Mouse (Mus musculus): ENCODE results near the gene Adrb1. TPM values are rescaled to one million over a fixed set of nuclear protein-coding genes. Genes with fewer than 3 reads are reported as not detected.
"Not testable (repeated sequence)": the region's sequence is repeated elsewhere in the genome, so short reads cannot be mapped to it uniquely, and the experiment has no call there.

Gene Adrb1
- polyA plus RNA-seq, 1 experiment = 6.6 TPM

- Histone ChIP-seq H3K27ac (ENCODE audit: control insufficient read depth, insufficient read depth, low read length) (no peak overlapping the region), H3K36me3 (ENCODE audit: control insufficient read depth, insufficient read depth, low read length) (no peaks in the 10 kb centered on the region), H3K4me1 (replicated peaks; ENCODE audit: control insufficient read depth, insufficient read depth, low read length) (no peaks in the 10 kb centered on the region), H3K27me3 (ENCODE audit: control insufficient read depth, insufficient read depth, low read length) (no peaks in the 10 kb centered on the region), H3K4me3 (ENCODE audit: control insufficient read depth, insufficient read depth, low read length) (no peak overlapping the region)
- 83% methylated on average over 5 of the region's 5 CpGs for WGBS
- DNase-seq = no peak
- TF ChIP-seq CTCF (IDR thresholded peaks at IDR 0.05; ENCODE audit: borderline replicate concordance, control insufficient read depth, extremely low read depth, insufficient read depth, low read length, poor library complexity) (no peak), POLR2A (IDR thresholded peaks at IDR 0.05; ENCODE audit: control insufficient read depth, extremely low read depth, insufficient read depth, low read length, poor library complexity) (no peak)
These were observed 14.3 kb downstream of the Adrb1 start for GRCm38 (mm10) chr19:56736287-56736686.

- Histone ChIP-seq H3K36me3 (ENCODE audit: control insufficient read depth, insufficient read depth, low read length) (no peaks in the 10 kb centered on the region), H3K4me1 (replicated peaks; ENCODE audit: control insufficient read depth, insufficient read depth, low read length) (no peaks in the 10 kb centered on the region), H3K27ac (ENCODE audit: control insufficient read depth, insufficient read depth, low read length) (no peak overlapping the region), H3K4me3 (ENCODE audit: control insufficient read depth, insufficient read depth, low read length) (no peak overlapping the region), H3K27me3 (ENCODE audit: control insufficient read depth, insufficient read depth, low read length) (no peaks in the 10 kb centered on the region)
- DNase-seq = peak; percentile 33
- TF ChIP-seq POLR2A (IDR thresholded peaks at IDR 0.05; ENCODE audit: control insufficient read depth, extremely low read depth, insufficient read depth, low read length, poor library complexity) (no peak), CTCF (IDR thresholded peaks at IDR 0.05; ENCODE audit: borderline replicate concordance, control insufficient read depth, extremely low read depth, insufficient read depth, low read length, poor library complexity) (peak; percentile 31; the same call in 1 of the 2 replicates)
- 81% methylated on average over 7 of the region's 7 CpGs for WGBS
These were observed 23.1 kb downstream of the Adrb1 start for GRCm38 (mm10) chr19:56745061-56745460.

DNA sequence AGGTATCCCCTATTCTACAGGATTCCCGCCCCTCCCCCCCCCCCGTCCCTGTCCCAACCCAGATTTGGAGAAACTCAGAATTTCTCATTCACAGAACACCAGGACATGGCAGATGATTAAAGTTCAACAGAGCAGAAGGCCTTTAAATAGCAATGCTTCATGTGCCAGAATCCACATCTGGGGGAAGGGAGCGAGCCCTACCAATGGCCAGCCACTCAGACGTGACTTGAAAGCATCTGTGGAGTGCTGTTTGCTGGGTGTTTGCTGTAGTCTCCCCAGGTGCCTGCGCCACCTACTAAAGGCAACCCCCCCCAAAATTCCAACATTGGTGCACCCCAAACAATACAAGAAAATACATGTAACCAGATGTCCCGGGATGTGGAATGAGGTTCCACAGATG lies 23.5 kb downstream of the Adrb1 start:
- H3K27me3 ChIP-seq (ENCODE audit: control insufficient read depth, insufficient read depth, low read length) = no peaks in the 10 kb centered on the region
- no peaks in the 10 kb centered on the region for H3K4me1 ChIP-seq (replicated peaks; ENCODE audit: control insufficient read depth, insufficient read depth, low read length)
- no peak overlapping the region for H3K4me3 ChIP-seq (ENCODE audit: control insufficient read depth, insufficient read depth, low read length)
- H3K27ac ChIP-seq (ENCODE audit: control insufficient read depth, insufficient read depth, low read length) = no peak overlapping the region
- H3K36me3 ChIP-seq (ENCODE audit: control insufficient read depth, insufficient read depth, low read length) = no peaks in the 10 kb centered on the region
- DNase-seq = no peak
- WGBS = 93% methylated on average over 6 of the region's 6 CpGs
- TF ChIP-seq POLR2A (IDR thresholded peaks at IDR 0.05; ENCODE audit: control insufficient read depth, extremely low read depth, insufficient read depth, low read length, poor library complexity) (no peak), CTCF (IDR thresholded peaks at IDR 0.05; ENCODE audit: borderline replicate concordance, control insufficient read depth, extremely low read depth, insufficient read depth, low read length, poor library complexity) (no peak)

DNA sequence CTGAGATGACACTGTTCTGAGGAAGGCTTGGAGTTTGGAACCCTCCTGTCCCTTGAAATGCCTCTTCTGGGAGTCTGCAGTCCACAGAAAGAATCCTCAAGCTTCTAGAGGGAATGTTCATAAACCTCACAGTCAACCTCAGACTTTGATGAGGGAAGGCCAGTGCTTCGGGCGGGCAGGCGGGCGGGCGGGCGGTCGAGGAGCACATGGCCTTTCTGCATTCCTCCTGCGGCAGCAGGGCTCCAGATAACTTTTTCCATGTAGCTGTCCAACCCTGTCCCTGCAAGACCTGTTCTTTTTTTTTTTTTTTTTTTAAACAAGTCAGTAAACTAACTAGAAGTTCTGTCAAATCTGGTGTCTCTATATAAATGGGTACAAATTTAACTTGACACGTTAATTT lies 24.6 kb downstream of the Adrb1 start:
- no peak for TF ChIP-seq POLR2A (IDR thresholded peaks at IDR 0.05; ENCODE audit: control insufficient read depth, extremely low read depth, insufficient read depth, low read length, poor library complexity)
- TF ChIP-seq CTCF (IDR thresholded peaks at IDR 0.05; ENCODE audit: borderline replicate concordance, control insufficient read depth, extremely low read depth, insufficient read depth, low read length, poor library complexity) = no peak
- WGBS = 96% methylated on average over 9 of the region's 9 CpGs
- H3K36me3 ChIP-seq (ENCODE audit: control insufficient read depth, insufficient read depth, low read length) = no peaks in the 10 kb centered on the region
- H3K4me1 ChIP-seq (replicated peaks; ENCODE audit: control insufficient read depth, insufficient read depth, low read length) = no peaks in the 10 kb centered on the region
- H3K27ac ChIP-seq (ENCODE audit: control insufficient read depth, insufficient read depth, low read length) = no peak overlapping the region
- DNase-seq = no peak
- H3K4me3 ChIP-seq (ENCODE audit: control insufficient read depth, insufficient read depth, low read length) = no peak overlapping the region
- H3K27me3 ChIP-seq (ENCODE audit: control insufficient read depth, insufficient read depth, low read length) = no peaks in the 10 kb centered on the region

DNA sequence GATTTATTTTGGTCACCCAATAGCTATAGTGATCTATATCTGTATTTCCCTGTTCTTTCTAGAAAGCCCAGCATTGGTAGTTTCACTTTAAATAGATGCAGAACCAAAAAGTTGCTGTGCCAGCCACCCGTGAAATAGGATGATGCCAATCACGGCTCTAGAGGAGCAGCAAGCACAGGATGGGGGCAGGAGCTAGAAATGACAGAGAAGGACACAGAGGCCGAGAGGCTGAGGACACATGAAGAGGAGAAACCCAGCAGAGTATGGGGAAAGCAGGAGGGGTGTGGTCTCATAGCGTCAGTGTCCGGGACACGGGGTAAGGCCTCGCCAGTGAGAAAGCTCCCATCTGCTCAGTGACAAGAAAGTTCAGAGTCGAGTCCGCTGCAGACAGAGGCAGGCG lies 25.9 kb downstream of the Adrb1 start:
- H3K4me1 ChIP-seq (replicated peaks; ENCODE audit: control insufficient read depth, insufficient read depth, low read length) = no peaks in the 10 kb centered on the region
- DNase-seq = no peak
- H3K27me3 ChIP-seq (ENCODE audit: control insufficient read depth, insufficient read depth, low read length) = no peaks in the 10 kb centered on the region
- H3K36me3 ChIP-seq (ENCODE audit: control insufficient read depth, insufficient read depth, low read length) = no peaks in the 10 kb centered on the region
- 87% methylated on average over 10 of the region's 10 CpGs for WGBS
- no peak overlapping the region for H3K27ac ChIP-seq (ENCODE audit: control insufficient read depth, insufficient read depth, low read length)
- no peak overlapping the region for H3K4me3 ChIP-seq (ENCODE audit: control insufficient read depth, insufficient read depth, low read length)
- TF ChIP-seq CTCF (IDR thresholded peaks at IDR 0.05; ENCODE audit: borderline replicate concordance, control insufficient read depth, extremely low read depth, insufficient read depth, low read length, poor library complexity) = no peak
- no peak for TF ChIP-seq POLR2A (IDR thresholded peaks at IDR 0.05; ENCODE audit: control insufficient read depth, extremely low read depth, insufficient read depth, low read length, poor library complexity)

DNA sequence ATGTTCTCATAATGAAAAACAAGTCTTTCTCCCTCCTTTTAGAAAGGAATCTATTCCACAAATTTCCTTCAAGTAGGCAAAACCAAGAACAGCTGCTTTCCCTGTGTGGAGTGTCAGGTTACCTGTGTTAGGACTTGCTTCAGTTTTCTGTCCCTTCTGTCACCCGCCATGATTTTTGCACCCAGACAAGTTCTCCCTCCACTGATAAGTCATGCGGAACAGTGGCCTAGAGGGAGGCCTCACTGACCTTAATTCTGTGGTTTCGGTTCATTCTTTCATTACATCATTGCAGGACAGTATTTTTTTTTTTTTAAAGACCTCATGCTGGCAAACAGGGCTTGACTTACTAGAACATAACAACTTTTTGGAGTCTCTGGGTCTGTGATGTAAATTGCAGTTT lies 27.3 kb downstream of the Adrb1 start:
- Histone ChIP-seq H3K4me3 (ENCODE audit: control insufficient read depth, insufficient read depth, low read length) (no peak overlapping the region), H3K27ac (ENCODE audit: control insufficient read depth, insufficient read depth, low read length) (no peak overlapping the region), H3K27me3 (ENCODE audit: control insufficient read depth, insufficient read depth, low read length) (no peaks in the 10 kb centered on the region), H3K36me3 (ENCODE audit: control insufficient read depth, insufficient read depth, low read length) (no peaks in the 10 kb centered on the region), H3K4me1 (replicated peaks; ENCODE audit: control insufficient read depth, insufficient read depth, low read length) (no peaks in the 10 kb centered on the region)
- no peak for DNase-seq
- WGBS = 79% methylated on average over 3 of the region's 3 CpGs
- TF ChIP-seq CTCF (IDR thresholded peaks at IDR 0.05; ENCODE audit: borderline replicate concordance, control insufficient read depth, extremely low read depth, insufficient read depth, low read length, poor library complexity) (no peak), POLR2A (IDR thresholded peaks at IDR 0.05; ENCODE audit: control insufficient read depth, extremely low read depth, insufficient read depth, low read length, poor library complexity) (no peak)

DNA sequence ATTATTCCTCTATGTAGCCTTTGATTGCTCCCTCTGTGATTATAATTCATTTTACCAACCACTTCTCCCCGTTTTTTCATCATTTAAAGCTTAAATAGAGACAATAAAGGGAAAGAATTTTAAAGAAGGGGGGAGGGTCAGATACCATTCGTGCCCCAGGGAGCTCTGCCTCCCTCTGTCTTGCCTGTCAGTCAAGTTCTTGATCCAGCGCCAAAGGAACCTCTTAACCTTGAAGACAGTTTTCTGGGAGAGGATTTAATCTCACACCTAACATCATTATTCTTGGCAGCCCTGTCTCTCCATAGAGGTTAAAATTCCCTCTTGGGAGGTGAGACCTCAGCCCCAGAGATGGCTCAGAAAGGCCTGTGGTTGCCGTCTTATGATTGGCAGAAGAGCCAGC lies 28.7 kb downstream of the Adrb1 start:
- Histone ChIP-seq H3K27ac (ENCODE audit: control insufficient read depth, insufficient read depth, low read length) (no peak overlapping the region), H3K4me3 (ENCODE audit: control insufficient read depth, insufficient read depth, low read length) (no peak overlapping the region), H3K4me1 (replicated peaks; ENCODE audit: control insufficient read depth, insufficient read depth, low read length) (no peaks in the 10 kb centered on the region), H3K36me3 (ENCODE audit: control insufficient read depth, insufficient read depth, low read length) (no peaks in the 10 kb centered on the region), H3K27me3 (ENCODE audit: control insufficient read depth, insufficient read depth, low read length) (no peaks in the 10 kb centered on the region)
- 82% methylated on average over 4 of the region's 4 CpGs for WGBS
- DNase-seq = no peak
- TF ChIP-seq POLR2A (IDR thresholded peaks at IDR 0.05; ENCODE audit: control insufficient read depth, extremely low read depth, insufficient read depth, low read length, poor library complexity) (no peak), CTCF (IDR thresholded peaks at IDR 0.05; ENCODE audit: borderline replicate concordance, control insufficient read depth, extremely low read depth, insufficient read depth, low read length, poor library complexity) (no peak)

- H3K4me1 ChIP-seq (replicated peaks; ENCODE audit: control insufficient read depth, insufficient read depth, low read length); H3K27ac ChIP-seq (ENCODE audit: control insufficient read depth, insufficient read depth, low read length); H3K4me3 ChIP-seq (ENCODE audit: control insufficient read depth, insufficient read depth, low read length); H3K36me3 ChIP-seq (ENCODE audit: control insufficient read depth, insufficient read depth, low read length); DNase-seq; H3K27me3 ChIP-seq (ENCODE audit: control insufficient read depth, insufficient read depth, low read length): not testable (repeated sequence)
- WGBS = 99% methylated on average over 2 of the region's 2 CpGs
These were observed 32.5 kb downstream of the Adrb1 start for GRCm38 (mm10) chr19:56754456-56754855.

Data from thymus, adult 2 months (tissue).